Mouse (Mus musculus) G1E (cell line): ENCODE results near the gene Sumo3. TPM values are rescaled to one million over a fixed set of nuclear protein-coding genes. Genes with fewer than 3 reads are reported as not detected.

Experiments used
- ATAC-seq: 2 replicates; pipeline ENCODE4 v1.8.0; 2016; ENCODE audit warnings: mild to moderate bottlenecking; ENCODE audit not compliant: insufficient number of reproducible peaks, poor library complexity, low FRiP score, severe bottlenecking; ENCODE audit errors: extremely low read depth
- DNase-seq: peaks from one replicate; pipeline ENCODE4 v3.0.0; 2012; ENCODE audit warnings: low spot score
- H3K27me3 ChIP-seq: 2 replicates; pipeline ENCODE4 v1.6.1; 2012; ENCODE audit warnings: mild to moderate bottlenecking, low read length, inconsistent platforms; ENCODE audit not compliant: insufficient read depth
- H3K36me3 ChIP-seq: replicated peaks from 2 replicates; pipeline ENCODE3; 2012; ENCODE audit warnings: mild to moderate bottlenecking, inconsistent platforms
- H3K4me1 ChIP-seq: 2 replicates; pipeline ENCODE4 v1.6.1; 2012; ENCODE audit warnings: low read depth, low read length, inconsistent platforms, mixed read lengths; ENCODE audit not compliant: insufficient read depth
- H3K4me3 ChIP-seq: 2 replicates; pipeline ENCODE4 v1.5.1; 2012; ENCODE audit warnings: low read depth, mild to moderate bottlenecking, inconsistent platforms, low read length, moderate library complexity, mixed read lengths
- H3K9me3 ChIP-seq: replicated peaks from 2 replicates; pipeline ENCODE4 v1.6.1; 2012; ENCODE audit warnings: inconsistent platforms
- CTCF ChIP-seq: IDR thresholded peaks from 2 replicates; pipeline ENCODE4 v1.5.1; 2012; ENCODE audit warnings: low read depth, low read length, inconsistent platforms, mixed read lengths
- GATA1 ChIP-seq: IDR thresholded peaks from 2 replicates; pipeline ENCODE4 v1.6.1; 2012; ENCODE audit warnings: borderline replicate concordance, low read length, inconsistent platforms, mixed read lengths
- GATA2 ChIP-seq: IDR thresholded peaks from 2 replicates; pipeline ENCODE4 v1.6.1; 2012; ENCODE audit warnings: low read depth, low read length, inconsistent platforms, borderline replicate concordance
- POLR2AphosphoS5 ChIP-seq: IDR thresholded peaks from 2 replicates; pipeline ENCODE4 v1.6.1; 2012; ENCODE audit warnings: low read depth, low read length, inconsistent platforms; ENCODE audit not compliant: insufficient replicate concordance
- TAL1 ChIP-seq: conservative IDR thresholded peaks from 2 replicates; pipeline ENCODE4 v1.6.1; 2012; ENCODE audit warnings: low read depth, low read length, inconsistent platforms, mixed read lengths
- polyA plus RNA-seq: library from polyadenylated mRNA; stranded (reverse); fragments of >175 nt; gene quantifications from 2 replicates; pipeline ENCODE4 v1.2.3, GENCODE M21; 2012
- total RNA-seq, 2 experiments: library from RNA; stranded (forward) in 1 of 2; stranded (reverse) in 1 of 2; fragments of 200-1000 nt in 1 of 2; fragments of >200 nt in 1 of 2; fragmentation: Nextera tagmentation in 1 of 2; gene quantifications; 2 replicates each; pipeline ENCODE4 v1.2.3; 2014 to 2017

The Sumo3 gene
- total and polyA plus RNA-seq, 3 experiments = 32.6 to 160 (median 96.3) TPM

GRCm38 (mm10) chr10:77623639-77624400 lies 17.9 kb downstream of the Sumo3 start:
- Histone ChIP-seq H3K27me3 (no peaks in the 10 kb centered on the region), H3K36me3 (peaks cover 67% of the 10 kb centered on the region), H3K4me1 (peaks cover 59% of the 10 kb centered on the region), H3K9me3 (no peaks in the 10 kb centered on the region), H3K4me3 (peak overlapping the region; percentile 97)
- ATAC-seq (no peak), DNase-seq (no peak)
- TF ChIP-seq POLR2AphosphoS5 (no peak), GATA2 (no peak), GATA1 (no peak), TAL1 (no peak), CTCF (no peak)

GRCm38 (mm10) chr10:77624570-77624995 lies 18.7 kb downstream of the Sumo3 start:
- Histone ChIP-seq H3K4me3 (peak overlapping the region; percentile 42; the same call in 1 of the 2 replicates), H3K4me1 (peaks cover 65% of the 10 kb centered on the region), H3K36me3 (peaks cover 69% of the 10 kb centered on the region), H3K27me3 (no peaks in the 10 kb centered on the region), H3K9me3 (no peaks in the 10 kb centered on the region)
- ATAC-seq (no peak), DNase-seq (no peak)
- TF ChIP-seq TAL1 (no peak), GATA2 (no peak), CTCF (no peak), GATA1 (no peak)

- Histone ChIP-seq H3K27me3 (no peaks in the 10 kb centered on the region), H3K36me3 (peaks cover 72% of the 10 kb centered on the region), H3K4me1 (peaks cover 67% of the 10 kb centered on the region), H3K4me3 (no peak overlapping the region; the same call in 1 of the 2 replicates), H3K9me3 (no peaks in the 10 kb centered on the region)
- ATAC-seq (no peak), DNase-seq (no peak)
- TF ChIP-seq CTCF = no peak
These were observed 20.1 kb downstream of the Sumo3 start for GRCm38 (mm10) chr10:77626036-77626435.

- H3K27me3 ChIP-seq = no peaks in the 10 kb centered on the region
- H3K9me3 ChIP-seq = no peaks in the 10 kb centered on the region
- H3K4me1 ChIP-seq = peaks cover 63% of the 10 kb centered on the region
- no peak for TF ChIP-seq CTCF
- no peak for TF ChIP-seq TAL1
- TF ChIP-seq GATA1 = no peak
- no peak for TF ChIP-seq GATA2
- no peak for TF ChIP-seq POLR2AphosphoS5
- DNase-seq (no peak), ATAC-seq (no peak)
- peaks cover 75% of the 10 kb centered on the region for H3K36me3 ChIP-seq
- no peak overlapping the region; the same call in 1 of the 2 replicates for H3K4me3 ChIP-seq
These were observed 20.7 kb downstream of the Sumo3 start for GRCm38 (mm10) chr10:77626591-77626990.

- DNase-seq = peak; percentile 67
- peak; percentile 55; the same call in 1 of the 2 replicates for ATAC-seq
- H3K4me1 ChIP-seq = peaks cover 60% of the 10 kb centered on the region
These were observed 21.6 kb downstream of the Sumo3 start for GRCm38 (mm10) chr10:77627497-77627896.

GRCm38 (mm10) chr10:77629163-77629562 lies 23.3 kb downstream of the Sumo3 start:
- H3K36me3 ChIP-seq = peaks cover 91% of the 10 kb centered on the region
- H3K9me3 ChIP-seq = no peaks in the 10 kb centered on the region
- DNase-seq (no peak), ATAC-seq (no peak)
- peaks cover 47% of the 10 kb centered on the region for H3K4me1 ChIP-seq
- H3K4me3 ChIP-seq = no peak overlapping the region
- TF ChIP-seq GATA2 = no peak
- TF ChIP-seq CTCF = no peak
- TF ChIP-seq TAL1 = no peak
- no peak for TF ChIP-seq POLR2AphosphoS5
- no peak for TF ChIP-seq GATA1
- no peaks in the 10 kb centered on the region for H3K27me3 ChIP-seq

More at GRCm38 (mm10) chr10:77627497-77627896, 21.6 kb downstream of the Sumo3 start:
- H3K4me3 ChIP-seq = no peak overlapping the region
- H3K27me3 ChIP-seq = no peaks in the 10 kb centered on the region
- H3K9me3 ChIP-seq = no peaks in the 10 kb centered on the region
- peaks cover 83% of the 10 kb centered on the region for H3K36me3 ChIP-seq
- TF ChIP-seq TAL1 (no peak), POLR2AphosphoS5 (no peak), CTCF (peak; percentile 98)

- no peaks in the 10 kb centered on the region for H3K27me3 ChIP-seq
- ATAC-seq (no peak), DNase-seq (no peak)
- no peak overlapping the region for H3K4me3 ChIP-seq
- TF ChIP-seq GATA2 = no peak
- no peak for TF ChIP-seq GATA1
- TF ChIP-seq POLR2AphosphoS5 = no peak
- no peak for TF ChIP-seq TAL1
- TF ChIP-seq CTCF = no peak
- H3K36me3 ChIP-seq = peaks cover 90% of the 10 kb centered on the region
- no peaks in the 10 kb centered on the region for H3K9me3 ChIP-seq
- H3K4me1 ChIP-seq = peaks cover 39% of the 10 kb centered on the region
These were observed 24.1 kb downstream of the Sumo3 start for GRCm38 (mm10) chr10:77629970-77630369.
